Mouse (Mus musculus): ENCODE measurements around the gene Slc3a1.

Gene Slc3a1

DNA sequence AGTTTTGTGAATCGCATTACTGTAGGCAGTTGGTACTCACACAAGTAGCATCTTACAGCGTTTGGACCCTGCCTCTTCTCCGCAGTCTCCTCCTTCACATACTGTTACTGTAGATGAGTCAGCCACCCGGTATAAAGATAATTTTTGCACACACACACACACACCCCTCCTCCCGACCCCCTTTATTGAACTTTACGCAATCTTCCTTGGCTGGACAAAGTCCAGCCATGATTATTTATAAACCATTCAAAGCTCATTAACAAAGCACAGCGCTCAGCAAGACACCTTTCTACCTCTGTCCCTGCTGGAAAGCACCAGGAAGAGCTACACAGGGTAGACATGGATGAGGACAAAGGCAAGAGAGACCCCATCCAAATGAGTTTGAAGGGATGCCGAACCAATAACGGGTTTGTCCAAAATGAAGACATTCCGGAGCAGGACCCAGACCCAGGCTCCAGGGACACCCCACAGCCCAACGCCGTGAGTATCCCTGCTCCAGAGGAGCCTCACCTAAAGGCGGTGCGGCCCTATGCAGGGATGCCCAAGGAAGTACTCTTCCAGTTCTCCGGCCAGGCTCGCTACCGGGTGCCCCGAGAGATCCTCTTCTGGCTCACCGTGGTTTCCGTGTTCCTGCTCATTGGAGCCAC, at the start of gene Slc3a1:
TSS of gene Slc3a1 (plus strand) at position 284 of the 647 bp plus-strand sequence.
- DNase-seq (ENCODE audit: low spot score in 2 of 2) = no peak

DNA sequence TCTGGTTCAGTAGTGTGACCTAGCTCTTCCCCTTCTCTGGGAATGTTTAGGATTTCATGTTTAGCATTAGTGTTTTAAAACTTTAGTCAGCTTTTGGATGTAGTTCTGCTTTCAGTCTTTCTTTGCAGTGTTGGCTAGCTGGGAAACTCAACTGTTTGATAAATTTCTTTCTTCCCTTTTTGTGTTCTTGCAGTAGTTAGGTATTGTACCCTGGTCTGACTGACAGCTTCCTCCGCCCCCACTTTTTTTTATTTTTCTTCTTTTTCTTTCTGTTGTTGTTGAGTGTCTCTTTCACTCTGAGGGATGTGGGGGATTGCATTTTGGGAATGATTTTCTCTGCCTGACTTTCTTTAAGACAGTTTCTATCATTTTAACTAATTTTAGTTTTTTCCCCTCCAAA, 46.5 kb upstream of the Slc3a1 start:
- DNase-seq (ENCODE audit: low spot score in 2 of 2) = no peak

DNA sequence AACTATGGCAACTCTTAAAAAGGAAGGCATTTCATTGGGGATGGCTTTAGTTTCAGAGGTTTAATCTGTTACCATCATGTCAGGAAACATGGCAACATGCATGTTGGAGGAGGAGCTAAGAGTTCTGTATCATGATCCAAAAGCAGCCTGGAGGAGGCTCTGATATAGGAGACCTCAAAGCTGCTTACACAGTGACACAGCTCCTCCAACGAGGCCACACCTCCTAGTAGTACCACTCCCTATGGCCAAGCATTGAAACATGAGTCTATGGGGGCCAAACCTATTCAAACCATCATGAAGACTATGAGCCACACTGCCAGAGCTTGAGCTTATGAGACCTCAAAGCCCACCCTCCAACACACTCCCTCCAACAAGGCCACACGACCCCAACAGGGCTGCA, 45.4 kb upstream of the Slc3a1 start:
- no peak for DNase-seq (ENCODE audit: low spot score in 2 of 2)

DNA sequence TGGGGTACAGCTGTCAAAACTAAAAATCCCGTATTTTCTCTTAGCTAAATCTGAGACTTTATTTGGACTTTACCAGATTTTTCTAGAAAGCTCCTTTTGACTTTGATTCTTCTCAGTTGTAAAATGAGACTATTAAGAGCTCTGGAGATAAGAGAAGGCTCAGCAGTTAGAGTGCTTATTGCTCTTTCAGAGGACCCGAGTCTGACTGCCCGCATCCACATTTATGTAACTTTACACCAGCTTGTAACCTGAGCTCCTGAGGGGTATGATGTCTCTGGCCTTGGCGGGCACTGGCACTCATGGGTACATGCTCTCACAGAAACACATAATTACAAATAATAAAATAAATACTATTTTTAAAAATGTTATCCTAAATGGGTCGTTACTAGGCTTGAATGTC, 41.8 kb upstream of the Slc3a1 start:
- DNase-seq (ENCODE audit: low spot score in 2 of 2) = no peak

DNA sequence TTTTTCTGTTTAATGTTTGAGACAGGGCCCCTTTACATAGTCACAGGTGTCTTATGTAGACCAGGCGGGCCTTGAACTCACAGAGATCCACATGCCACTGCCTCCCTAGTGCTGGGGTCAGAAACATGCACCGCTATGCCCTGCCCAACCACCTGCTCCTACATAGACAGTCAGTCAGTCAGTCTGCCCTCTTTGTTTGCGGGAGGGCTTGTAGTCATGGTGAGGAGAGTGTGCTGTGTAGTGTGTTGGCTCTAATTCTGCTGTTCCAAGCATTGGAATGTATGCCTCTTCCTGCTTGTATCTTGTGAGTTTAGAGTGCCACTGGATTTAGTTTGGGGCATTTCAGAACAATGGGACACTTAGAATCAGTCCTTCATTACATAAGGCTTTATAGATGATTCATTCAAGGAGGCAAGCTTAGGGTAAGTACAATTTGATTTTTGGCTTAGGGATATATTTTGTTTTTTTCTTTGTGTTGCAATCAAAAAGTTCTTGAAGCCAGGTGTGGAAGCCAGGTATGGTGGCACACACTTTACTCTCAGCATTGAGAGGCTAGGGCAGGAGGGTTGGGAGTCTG, 40.3 kb upstream of the Slc3a1 start:
- no peak for DNase-seq (ENCODE audit: low spot score in 2 of 2)

DNA sequence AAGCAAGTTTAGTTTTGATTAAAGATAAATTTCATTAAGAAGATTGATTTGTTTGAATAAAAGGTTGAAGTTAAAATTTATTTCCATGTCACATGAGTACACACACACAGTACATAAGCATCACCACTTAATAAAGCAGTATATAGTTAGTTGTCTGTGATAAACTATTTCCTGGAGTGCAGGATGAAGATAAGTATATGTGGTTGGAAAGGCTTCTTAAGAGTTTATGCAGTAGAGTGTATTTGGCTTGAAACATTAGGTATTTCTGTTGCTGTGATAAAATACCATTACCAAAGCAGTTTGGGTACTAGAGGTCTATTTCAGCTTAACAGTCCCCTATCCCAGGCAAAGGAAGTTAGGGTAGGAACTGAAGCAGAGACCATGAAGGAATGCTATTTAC, 39.7 kb upstream of the Slc3a1 start:
- DNase-seq (ENCODE audit: low spot score in 2 of 2) = no peak

DNA sequence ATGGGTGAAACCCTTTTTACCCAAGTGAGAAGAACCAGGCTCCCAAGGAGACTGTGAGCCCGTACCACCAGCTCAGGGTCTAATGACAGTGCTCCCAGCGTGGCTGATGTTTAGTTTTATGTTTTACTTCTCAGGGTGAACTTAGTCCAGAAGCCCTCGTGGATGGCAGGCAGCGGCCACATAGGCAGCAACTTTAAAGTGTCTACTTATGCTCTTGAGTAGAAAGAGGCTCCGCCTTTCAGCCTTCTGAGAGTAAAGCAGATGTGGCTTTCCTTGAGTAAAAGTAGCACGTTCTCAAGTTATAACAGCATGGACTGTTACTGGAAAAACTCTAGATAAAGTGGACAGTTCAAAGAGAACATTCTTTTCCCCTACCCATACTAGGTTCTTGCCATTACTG, 32.3 kb upstream of the Slc3a1 start:
- DNase-seq (ENCODE audit: low spot score in 2 of 2) = no peak

DNA sequence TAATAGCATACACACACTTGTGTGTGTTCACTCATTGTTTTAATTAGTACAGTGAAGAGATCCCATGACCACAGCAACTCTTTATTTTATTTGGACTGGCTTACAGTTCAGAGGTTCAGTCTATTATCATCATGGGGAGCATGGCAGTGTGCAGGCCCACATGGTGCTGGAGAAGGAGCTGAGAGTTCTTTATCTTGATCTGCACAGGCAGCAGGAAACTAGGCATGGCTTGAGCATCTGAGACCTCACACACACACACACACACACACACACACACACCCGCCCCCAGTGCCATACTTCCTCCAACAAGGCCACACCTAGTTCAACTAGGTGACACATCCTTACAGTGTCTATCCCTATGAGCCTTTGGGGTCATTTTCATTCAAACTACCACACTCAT, 30.5 kb upstream of the Slc3a1 start:
- no peak for DNase-seq (ENCODE audit: low spot score in 2 of 2)

DNA sequence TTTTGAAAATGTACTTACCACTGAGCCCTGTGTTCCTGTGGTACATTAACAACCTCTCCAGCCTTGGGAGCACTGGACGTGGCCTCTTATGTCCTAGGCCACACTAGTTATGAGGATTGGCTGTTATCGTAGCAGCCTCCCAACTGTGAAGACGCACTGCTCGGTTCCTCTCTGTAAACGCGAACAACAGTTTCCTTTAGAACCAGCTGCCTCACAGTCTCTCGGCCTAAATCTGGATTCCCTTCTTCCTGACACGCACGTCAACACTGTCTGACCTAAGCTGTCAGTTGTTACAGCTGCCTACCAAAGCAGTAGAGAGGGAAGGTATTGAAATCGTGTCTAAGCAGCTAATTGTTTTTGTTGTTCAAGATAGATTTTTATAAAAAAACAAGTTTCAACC, 28.5 kb upstream of the Slc3a1 start:
- DNase-seq (ENCODE audit: low spot score in 2 of 2) = no peak

DNA sequence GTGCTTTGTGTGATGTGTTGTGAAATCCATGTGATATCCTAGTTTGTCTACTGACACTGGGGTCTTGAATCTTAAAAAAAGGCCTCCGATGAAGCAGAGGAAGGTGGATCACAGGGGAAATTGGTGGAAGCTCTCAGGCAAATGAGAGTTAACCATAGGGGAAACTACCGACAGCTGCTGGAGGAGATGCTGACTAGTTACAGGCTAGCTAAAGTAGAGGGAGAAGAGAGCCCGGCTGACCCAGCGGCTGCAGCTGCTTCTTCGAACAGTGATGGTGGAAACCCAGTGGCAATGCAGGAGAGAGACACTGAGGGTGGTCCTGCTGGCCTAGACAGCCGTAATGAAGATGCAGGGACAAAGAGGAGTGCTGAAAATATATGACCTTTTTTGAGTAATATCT, 14.7 kb upstream of the Slc3a1 start:
- DNase-seq (ENCODE audit: low spot score in 2 of 2) = no peak

DNA sequence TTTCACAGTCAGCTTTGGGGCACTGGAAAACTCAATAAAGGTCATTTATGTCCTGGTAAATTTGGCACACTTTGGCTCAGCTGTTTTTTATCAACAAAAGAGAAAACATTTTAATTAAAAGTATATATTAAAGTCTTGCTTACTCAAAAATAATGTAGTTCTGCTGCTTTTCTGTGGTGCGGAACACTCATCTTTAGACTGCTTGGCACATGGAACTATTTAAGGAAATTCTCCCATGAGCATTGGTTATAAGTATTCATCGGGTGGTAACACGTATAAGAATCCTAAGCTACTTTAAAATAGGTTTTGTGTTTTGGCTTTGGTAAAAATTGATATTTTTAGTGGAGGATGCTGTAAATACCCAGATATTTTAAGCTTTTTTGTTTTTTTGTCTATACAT, 13.5 kb upstream of the Slc3a1 start:
- DNase-seq (ENCODE audit: low spot score in 2 of 2) = no peak

DNA sequence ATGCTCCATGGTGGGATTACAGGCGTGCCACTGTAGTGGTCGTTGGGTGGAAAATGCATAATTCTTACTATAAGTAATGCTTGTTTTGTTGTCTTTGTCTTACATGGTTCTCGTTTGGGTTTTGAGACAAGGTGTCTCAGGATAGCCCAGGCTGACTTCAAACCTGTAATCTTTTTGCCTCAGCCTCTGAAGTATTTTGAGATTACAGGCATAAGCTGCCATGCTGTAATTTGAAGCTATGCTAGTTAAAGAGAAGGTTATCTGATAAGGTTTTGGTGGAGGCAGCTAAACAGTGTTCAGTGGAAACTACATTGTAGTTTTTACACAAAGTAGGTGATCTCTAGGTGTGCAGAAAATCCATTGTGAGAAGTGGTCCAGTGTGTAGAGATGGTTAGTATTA, 9.8 kb upstream of the Slc3a1 start:
- DNase-seq (ENCODE audit: low spot score in 2 of 2) = no peak

DNA sequence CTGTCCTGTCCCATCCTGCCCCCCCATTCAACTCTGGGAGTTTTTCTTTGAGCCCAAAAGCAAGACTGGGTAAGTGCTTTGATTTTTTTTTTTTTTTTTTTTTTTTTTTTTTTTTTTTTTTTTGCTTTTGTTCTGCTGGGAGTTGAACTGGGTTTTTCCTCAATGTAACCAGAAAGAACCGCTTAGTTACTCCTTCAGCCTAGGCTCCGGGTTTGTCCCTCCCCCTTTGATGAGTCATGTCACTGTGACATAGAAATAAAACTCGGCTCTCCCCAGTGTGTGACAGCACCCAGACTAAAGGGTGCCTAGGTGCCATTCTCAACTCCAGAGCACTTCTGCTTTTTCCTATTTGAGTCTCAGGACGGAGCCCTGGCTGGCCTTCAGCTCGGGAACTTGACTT, 9.4 kb upstream of the Slc3a1 start:
- no peak for DNase-seq (ENCODE audit: low spot score in 2 of 2)

DNA sequence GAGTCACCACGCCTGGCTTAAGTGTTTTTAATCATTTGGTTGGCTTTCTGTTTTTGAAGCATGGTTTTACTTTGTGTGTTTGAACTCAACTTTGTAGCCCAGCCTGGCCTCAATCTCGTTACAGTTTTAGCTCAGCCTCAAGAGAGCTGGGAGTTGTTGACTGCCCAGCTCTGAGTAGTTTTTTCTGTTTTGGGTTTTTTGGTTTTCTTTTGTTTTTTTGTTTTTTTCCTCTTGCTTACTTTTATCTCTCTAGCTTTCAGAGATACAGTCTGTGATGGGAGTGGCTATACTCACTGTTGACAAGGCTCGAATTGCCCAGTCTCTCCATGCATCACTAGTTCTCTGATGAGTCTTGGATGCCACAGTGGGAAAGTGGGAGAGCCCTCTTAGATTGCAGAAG, 7.8 kb upstream of the Slc3a1 start:
- DNase-seq (ENCODE audit: low spot score in 2 of 2) = no peak

DNA sequence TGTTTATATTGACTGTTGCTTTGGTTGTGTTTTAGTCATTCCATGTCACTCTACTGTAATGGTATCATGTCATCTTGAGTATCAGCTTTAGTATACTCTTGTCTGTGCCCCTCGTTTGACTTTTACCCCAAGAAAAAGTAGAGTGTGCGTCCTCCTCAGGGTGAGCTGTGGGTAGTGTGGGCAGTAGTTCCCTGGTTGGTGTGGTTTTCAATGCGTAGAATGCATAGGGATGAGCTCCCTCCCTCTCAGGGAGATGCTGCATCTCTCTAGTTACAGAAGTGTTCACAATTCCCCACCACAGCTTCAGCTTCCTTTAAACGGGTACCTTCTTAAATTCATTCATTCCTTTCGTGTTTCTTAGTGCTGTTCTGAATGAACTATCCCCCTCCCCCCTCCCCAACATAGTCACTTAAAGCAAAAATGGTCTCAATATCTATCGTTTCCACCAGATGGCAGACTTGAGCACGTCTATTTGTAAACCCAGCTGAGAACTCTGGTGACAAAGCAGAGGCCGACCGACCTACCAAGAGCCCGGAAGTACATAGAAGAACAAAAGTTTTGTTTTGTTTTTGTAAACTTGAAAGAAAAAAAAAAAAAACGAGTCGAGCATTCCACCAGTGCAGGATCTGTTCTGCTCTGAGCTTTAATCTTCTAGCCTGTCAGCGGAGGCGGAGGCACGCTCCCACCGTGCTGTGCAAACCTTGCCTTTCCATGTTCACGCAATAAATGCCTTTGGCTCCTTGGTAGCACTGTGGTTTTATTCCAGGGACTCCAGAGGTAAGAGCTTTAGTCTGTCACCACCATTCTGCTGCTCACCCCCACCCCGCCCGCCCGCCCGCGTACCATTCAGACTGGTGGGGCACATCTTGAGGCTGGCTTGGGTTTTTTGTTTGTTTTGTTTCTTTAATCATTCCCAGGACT, 4.7 kb upstream of the Slc3a1 start:
- DNase-seq (ENCODE audit: low spot score in 2 of 2) = no peak

DNA sequence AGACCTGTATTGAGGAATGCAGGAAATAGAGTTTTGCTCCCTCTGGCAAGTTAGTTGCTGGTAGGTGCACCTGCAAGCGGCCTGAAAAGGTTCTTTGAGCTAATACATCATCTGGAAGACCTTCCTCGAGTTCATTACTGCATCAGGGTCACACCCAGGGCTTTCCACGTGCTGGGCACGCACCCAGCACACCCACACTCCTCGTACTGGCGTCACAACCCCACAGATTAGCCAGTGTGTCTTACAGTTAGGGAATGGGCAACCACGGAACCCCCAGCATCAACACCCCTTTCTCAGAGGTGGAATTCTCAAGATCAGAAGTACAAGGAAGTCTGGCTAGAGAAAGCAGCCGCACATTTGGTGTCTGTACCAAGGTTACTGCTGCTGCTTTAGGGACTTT, 3.9 kb upstream of the Slc3a1 start:
- no peak for DNase-seq (ENCODE audit: low spot score in 2 of 2)

DNA sequence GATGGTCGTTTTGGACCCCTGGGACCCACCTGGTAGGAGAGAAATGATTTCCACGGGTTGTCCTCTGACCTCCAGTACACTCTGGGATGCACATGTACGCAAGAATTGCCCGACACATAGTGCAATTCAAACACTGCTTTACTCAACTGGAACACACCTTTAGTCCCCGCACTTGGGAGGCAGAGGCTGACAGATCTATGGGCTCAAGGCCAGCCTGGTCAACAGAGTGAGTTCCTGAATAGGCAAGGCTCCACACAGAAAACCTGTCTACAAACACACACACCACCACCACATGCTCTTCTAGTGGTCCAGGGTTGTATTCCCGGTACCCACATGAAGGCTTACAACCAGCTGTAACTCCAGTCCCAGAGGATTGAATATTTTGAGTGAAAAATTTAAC, 3.0 kb upstream of the Slc3a1 start:
- DNase-seq (ENCODE audit: low spot score in 2 of 2) = no peak

DNA sequence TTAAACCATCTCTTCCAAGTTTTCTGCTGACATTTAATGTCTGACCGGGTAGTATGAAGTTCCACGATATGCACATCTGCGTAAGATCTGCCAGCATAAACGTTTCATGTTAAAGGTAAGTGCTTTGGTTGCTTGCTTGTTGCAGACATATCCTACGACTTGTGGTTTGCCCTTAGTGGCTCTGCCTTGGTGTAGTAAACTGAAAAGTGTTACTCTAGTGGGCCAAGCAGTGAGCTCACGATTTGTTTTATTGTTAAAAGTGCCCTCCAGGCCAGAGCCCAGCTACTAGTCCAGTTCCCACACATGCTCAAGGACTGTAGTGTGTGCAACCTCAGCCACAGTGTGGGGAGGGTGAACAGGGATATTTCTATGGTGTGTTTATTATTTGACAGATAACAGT, 1.7 kb upstream of the Slc3a1 start:
- DNase-seq (ENCODE audit: low spot score in 2 of 2) = no peak

DNA sequence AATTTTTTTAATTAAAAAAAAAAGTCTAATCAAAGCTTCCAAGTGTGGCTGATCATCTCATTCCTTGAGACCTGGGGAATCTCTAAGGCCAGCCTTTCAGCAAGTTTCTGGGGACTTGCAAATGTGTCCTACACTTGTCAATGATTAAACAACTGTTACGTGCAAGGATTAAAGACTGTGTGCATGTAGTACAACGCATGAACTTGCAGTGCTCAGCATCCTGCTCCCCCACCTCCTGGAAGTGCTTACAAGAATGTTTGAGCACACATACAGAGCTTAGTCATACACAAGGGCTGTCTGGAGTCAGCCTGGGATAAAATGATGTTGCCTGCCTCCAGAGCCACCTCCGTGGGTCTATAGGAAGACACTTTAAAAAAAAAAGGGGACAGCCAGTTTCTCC, 929 bp upstream of the Slc3a1 start:
- no peak for DNase-seq (ENCODE audit: low spot score in 2 of 2)

DNA sequence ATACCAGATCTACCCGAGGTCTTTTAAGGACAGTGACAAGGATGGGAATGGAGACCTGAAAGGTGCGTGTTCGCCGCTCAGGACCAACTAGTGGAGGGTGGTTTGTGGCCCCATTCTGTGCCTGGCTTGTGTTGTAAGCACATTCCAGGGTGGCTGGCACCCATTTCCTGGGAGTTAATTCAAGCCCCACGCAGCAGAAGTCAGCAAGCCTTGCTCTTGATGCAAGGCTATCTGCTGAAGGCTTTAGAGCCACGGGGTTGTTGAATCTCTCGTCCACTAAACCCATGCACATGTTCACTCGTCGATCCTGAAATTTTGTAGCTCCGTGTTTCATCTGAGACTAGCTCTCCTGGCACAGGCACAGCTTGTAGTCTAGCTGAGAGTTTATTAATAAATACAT, 621 bp downstream of the Slc3a1 start:
- DNase-seq (ENCODE audit: low spot score in 2 of 2) = no peak

DNA sequence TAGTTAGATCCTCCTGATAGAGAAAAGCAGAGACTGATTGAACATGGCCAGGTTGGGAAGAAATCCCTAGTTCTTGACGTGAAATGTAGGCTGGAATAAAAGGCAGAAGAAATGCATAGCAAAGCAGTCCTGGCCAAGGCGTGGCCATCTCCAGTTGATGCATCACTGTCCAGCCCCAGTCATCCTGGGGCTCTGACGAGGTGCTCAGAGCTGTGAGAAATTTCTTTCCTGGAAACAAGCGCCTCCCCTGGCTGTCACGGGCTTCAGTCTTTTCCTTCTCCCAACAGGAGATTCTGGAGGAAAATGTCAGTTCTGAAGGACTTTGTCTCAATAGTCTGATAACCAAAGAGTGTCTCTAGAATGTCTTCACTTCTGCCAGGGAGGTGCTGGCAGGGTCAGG, 2.5 kb downstream of the Slc3a1 start:
- no peak for DNase-seq (ENCODE audit: low spot score in 2 of 2)

DNA sequence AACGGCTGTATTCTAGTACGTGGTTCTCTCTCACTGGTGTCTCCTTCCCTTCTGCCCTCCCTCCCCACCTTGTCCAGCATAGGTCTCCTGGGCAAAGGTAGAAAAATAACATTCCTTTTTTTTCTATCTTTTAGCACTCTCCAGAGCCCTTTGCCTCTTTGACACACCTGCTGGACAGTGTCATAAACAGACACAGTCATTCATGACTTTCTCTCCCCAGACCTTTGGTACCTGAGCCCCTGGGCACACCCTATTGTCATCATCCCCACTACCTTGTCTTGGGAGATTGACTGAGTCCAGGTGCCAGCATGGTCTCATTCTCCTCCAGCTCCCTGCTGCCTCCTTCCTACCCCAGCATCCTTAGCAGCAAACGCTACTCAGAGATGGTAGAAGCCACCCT, 4.9 kb downstream of the Slc3a1 start:
- DNase-seq (ENCODE audit: low spot score in 2 of 2) = no peak

DNA sequence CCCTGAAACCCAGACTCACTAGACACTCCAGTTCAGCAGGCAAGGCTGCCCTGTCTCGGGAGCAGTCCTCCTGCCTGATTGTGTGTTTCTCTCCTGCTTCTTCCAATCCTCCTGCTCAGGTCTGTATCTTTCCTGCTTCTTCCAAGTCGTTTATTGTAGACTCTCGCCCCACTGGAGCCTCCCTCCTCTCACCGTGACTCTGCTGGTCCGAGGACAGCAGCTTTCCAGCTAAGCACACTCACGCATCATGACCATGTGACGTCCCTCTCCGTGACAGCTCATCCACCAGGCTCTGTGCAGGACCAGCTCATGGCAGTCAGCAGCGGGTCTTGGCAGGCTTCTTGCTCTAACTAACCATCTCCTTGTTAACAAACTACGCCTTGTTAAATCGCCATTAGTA, 5.9 kb downstream of the Slc3a1 start:
- no peak for DNase-seq (ENCODE audit: low spot score in 2 of 2)

Data from frontal cortex, postnatal 14 days (tissue).